Mouse (Mus musculus): Measurements from ENCODE around the gene Tceanc2.
A peak's percentile ranks its signal among the peaks of the same experiment; 100 is the strongest.

Tceanc2 gene

DNA sequence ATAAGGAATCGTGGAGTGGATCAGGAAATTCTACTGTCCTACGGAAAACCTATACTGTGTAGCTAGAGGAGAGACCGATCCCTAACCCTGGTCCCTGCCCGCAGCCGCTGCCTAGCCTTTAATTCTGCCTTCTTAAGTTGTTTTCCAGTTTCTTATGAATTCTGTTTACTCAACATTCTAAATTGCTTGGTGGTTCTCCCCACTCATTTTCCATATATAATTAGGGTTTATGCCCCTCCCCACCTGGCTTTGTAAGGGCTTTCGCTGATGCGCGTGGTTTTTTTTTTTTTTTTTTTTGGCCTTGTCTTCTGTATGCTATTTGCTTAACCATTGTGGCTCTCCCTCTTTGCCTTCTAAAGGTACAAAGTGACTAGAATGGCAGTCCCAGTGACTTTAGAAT lies 645 bp upstream of the Tceanc2 start:
- DNase-seq (ENCODE audit: low read depth, low spot score): no peak

- DNase-seq (ENCODE audit: low read depth, low spot score): peak; percentile 97
Observed at GRCm38 (mm10) chr4:107178182-107178829, 610 bp downstream of the Tceanc2 start, which contains the start of gene Tmem59. Gene Tmem59, plus strand, starts transcription at chr4:107178399.

GRCm38 (mm10) chr4:107177506-107177905 lies 1.4 kb downstream of the Tceanc2 start:
- DNase-seq (ENCODE audit: low read depth, low spot score): no peak

DNA sequence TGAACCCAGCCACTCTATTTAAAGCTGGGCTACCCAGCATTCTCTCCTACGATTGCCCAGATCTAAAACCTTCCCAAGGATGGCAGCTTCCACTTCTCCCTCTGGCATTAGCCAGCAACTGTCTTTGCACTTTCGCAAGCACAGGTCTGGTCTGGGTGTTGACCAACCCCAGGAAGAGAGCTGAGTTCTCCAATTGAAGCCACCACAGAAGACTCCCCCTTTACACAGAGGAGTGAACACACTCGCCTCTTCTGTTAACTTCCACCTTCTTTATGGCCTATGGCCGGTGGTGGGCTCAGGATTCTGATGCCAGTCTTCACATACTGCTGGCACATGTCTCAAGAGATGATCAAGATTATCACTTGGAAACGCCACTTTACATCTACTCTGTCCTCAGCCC lies 11.1 kb downstream of the Tceanc2 start:
- no peak for DNase-seq (ENCODE audit: low read depth, low spot score)

GRCm38 (mm10) chr4:107166700-107167099 lies 12.2 kb downstream of the Tceanc2 start:
- no peak for DNase-seq (ENCODE audit: low read depth, low spot score)

- DNase-seq (ENCODE audit: low read depth, low spot score): peak; percentile 80
Observed at GRCm38 (mm10) chr4:107163756-107164587, 14.9 kb downstream of the Tceanc2 start.

GRCm38 (mm10) chr4:107163341-107163740 lies 15.6 kb downstream of the Tceanc2 start:
- no peak for DNase-seq (ENCODE audit: low read depth, low spot score)

- DNase-seq (ENCODE audit: low read depth, low spot score): no peak
Observed at GRCm38 (mm10) chr4:107160181-107160580, 18.7 kb downstream of the Tceanc2 start.

DNA sequence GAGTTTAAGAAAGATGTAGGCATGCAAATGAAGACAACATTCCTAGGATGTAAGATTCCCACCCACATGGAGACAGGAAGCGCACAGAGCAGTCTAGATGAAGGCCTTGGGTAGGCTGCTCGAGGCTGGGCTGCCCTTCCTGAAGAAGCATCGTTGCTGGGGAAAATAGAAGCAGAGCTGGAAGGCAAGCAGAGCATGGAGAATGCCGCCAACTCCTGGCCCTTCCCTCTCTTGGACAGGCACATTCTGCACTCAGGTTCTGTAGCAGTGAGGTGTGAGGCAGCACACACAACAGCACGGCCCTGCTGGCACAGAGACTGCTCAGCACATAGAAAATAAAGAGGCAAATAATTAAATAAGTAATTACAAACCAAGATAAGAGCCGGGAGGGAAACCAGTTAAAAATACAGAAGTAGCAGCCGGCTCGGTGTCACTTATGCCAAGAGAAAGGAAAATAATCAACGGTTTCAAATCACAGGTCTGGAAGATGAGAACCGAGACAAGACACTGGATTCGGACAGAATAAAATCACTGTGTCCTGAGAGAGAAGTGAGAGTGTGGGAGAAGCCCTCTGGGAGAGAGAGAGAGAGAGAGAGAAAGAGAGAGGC lies 19.6 kb downstream of the Tceanc2 start:
- no peak for DNase-seq (ENCODE audit: low read depth, low spot score)

GRCm38 (mm10) chr4:107156983-107157401 lies 21.9 kb downstream of the Tceanc2 start:
- DNase-seq (ENCODE audit: low read depth, low spot score): no peak

- no peak for DNase-seq (ENCODE audit: low read depth, low spot score)
Observed at GRCm38 (mm10) chr4:107152571-107152970, 26.3 kb downstream of the Tceanc2 start.

DNA sequence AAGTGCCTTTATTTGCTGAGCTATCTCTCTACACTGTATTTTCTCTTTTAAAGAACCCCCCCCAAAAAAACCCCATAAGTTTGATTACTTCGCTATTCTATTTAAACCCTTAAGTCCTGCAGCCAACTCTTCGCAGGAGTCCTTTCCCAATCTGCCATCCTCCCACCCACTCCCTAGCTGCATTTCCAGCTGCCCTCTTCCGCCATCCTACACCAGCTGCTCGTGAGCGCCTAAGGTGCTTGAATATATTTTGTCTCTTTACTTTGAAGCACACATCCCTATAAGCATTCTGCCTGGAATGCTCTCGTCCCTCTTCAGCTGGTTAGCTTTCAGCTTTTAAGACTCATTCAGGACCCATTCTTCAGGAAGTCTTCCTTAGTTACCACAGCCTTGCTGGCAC lies 27.9 kb downstream of the Tceanc2 start:
- DNase-seq (ENCODE audit: low read depth, low spot score): no peak

GRCm38 (mm10) chr4:107143511-107143910 lies 35.4 kb downstream of the Tceanc2 start:
- DNase-seq (ENCODE audit: low read depth, low spot score): no peak

DNA sequence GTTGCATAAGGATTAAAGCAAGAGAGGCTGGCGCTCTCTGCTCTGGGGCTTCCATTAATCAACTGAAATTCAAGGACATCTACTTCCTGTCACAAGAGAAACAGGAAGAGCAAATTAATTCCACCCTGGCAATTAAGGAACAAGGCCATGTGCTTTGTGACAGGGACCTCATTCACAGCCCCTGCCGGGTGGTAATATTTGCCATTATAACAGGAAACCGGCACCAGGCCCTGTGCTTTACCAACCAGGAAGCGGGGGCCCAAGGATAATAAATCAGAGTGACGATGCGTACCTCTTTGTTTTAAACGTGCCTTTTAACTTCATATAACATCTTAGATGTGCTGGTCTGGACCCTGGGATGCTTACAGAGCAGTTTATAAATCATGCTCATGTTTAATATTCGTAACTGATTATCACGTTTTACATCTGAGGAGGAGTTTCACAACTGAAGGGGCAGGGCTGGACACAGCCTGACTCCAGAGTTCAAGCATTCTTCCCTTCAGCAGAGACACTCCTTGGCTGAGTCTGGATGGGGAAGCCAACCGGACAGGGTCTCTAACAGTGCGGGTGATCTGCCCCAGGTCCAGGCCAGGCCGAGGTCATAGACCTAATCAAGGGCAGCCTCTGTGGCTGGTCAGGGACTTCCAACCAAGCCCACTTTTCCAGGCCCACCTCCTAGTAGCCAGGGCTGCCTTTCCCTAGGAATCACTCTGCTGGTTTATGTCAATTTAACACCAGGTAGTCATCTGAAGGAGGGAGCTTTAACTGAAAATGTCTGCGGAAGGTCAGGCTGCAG lies 38.9 kb downstream of the Tceanc2 start:
- DNase-seq (ENCODE audit: low read depth, low spot score): no peak

DNA sequence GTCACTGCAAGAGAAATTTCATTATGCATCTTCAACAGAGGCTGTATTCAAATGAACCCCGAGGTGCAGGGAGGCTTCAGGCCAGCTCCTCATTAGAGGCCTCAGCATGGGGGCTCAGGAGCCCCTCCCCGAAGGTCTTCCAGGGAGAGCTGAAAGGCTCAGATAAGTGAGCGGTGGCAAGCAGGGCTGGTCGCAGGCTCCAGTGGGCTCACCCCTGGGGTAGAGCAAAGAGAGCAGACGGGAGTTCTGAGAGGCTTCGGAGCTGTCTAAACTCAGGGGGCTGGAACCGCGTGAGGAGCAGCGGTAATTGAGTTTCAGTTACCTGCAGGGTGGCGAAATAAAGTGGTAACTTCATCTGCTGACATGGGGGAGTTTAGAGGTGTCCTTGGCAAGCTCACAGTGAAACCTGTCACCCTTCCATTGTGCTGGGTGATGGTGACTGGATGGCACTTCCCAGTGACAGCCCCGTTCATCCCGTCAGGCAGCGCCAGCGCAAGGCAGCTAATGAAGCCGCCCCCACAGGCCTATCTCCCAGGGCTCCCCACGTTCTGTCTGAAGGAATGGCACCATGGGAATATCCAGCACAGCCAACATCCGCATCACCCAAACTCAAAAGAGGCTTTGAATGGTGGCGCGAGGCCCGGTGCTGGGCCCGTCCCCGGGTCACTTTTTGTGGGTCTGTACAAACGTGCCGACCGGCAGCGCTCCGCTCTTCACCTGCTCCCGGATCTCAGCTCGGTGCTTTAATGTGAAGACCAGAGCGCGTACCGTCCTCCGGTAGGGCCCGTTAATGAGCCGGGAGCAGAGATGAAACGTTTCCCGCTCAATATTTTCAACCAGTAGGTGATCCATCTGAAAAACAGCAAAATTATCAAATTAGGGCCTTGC lies 39.7 kb downstream of the Tceanc2 start:
- DNase-seq (ENCODE audit: low read depth, low spot score): no peak

DNA sequence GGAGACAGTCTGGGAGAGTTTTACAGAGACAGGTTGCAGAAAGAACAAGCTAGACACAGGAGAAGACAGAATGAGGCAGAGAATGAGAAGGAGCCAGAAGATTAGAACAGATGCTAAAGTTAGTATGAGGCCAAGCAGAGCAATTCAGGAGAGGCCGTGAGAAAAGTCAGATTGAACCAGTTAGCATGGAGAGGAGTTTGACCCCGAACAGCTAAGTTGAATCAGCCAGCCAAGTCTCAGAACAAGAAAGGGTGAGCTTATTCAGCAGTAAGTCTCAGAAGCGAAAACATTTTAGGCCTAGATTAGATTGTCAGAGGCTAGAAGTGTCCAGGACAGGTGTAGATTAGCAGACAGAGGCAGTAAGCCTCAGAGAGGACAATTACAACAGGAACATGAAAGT lies 42.4 kb downstream of the Tceanc2 start:
- no peak for DNase-seq (ENCODE audit: low read depth, low spot score)

DNA sequence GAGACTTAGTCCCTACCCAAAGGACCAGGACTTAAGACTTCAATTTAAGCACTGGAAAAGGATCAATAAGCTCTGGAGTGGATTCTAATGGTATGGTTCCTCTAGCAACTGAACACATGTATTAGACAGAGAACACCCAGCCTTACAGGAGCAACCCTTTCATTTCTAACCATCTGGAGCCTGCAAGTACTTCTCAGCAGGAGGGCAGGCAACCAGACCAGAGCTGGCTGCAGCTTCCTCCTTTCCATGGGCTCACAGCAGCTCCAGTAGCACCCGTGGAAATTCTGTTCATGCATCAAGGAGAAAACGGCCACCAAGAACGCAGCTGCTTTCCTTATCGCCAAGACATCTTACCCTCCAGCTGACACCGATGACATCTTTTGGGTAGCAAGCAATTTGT lies 43.3 kb downstream of the Tceanc2 start:
- DNase-seq (ENCODE audit: low read depth, low spot score): no peak

- no peak for DNase-seq (ENCODE audit: low read depth, low spot score)
Observed at GRCm38 (mm10) chr4:107134891-107135290, 44.0 kb downstream of the Tceanc2 start.

DNA sequence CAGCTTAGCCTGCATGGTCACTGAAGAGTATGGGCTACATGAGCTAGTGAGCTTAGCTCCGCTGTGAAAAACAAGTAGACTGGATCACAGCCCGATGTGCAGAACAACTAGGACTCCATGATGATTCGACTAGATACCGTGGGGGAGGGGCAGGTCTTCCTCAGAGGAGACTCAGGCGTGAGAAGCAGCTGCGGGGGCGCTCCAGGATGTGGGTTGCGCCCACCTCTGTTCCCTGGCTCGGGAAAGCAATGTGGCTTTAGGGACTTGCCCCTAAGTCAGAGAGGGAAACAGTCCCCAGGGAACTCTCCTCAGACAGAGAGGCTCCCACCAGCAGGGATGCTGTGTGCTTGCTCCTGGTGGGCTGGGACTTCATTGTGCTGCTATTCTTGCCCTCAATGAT lies 48.4 kb downstream of the Tceanc2 start:
- DNase-seq (ENCODE audit: low read depth, low spot score): no peak

DNA sequence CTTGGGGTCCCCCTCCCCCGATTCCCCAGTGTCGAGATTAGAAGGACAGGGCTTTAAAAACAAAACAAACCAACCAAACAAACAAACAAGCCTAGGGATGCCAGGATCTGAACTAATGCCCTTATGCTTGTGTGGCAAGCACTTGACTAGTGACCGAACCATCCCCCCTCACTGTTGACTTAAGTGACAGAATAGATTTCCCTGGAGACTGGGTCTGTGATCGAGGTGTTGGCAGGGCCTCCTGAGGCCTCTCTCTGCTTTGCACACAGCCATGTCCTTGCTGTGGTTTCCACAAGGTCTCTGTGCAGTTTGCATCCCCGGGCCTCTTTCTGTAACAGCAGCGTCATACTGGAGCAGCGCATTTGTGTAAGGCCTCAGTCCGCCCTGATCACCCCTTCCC lies 49.5 kb downstream of the Tceanc2 start:
- no peak for DNase-seq (ENCODE audit: low read depth, low spot score)
